Mouse (Mus musculus) embryonic fibroblast, embryonic 13.5 days (primary cell): ENCODE measurements around the gene Rad51b.

ENCODE experiments used
- CTCF ChIP-seq: IDR thresholded peaks from 2 replicates; pipeline ENCODE4 v1.5.1; 2011; ENCODE audit warnings: mild to moderate bottlenecking, control low read depth, low read length, moderate library complexity, borderline replicate concordance; ENCODE audit not compliant: insufficient read depth
- POLR2A ChIP-seq: IDR thresholded peaks from 2 replicates; pipeline ENCODE4 v1.6.1; 2011; ENCODE audit warnings: low read depth, mild to moderate bottlenecking, control low read depth, low read length, moderate library complexity

DNA sequence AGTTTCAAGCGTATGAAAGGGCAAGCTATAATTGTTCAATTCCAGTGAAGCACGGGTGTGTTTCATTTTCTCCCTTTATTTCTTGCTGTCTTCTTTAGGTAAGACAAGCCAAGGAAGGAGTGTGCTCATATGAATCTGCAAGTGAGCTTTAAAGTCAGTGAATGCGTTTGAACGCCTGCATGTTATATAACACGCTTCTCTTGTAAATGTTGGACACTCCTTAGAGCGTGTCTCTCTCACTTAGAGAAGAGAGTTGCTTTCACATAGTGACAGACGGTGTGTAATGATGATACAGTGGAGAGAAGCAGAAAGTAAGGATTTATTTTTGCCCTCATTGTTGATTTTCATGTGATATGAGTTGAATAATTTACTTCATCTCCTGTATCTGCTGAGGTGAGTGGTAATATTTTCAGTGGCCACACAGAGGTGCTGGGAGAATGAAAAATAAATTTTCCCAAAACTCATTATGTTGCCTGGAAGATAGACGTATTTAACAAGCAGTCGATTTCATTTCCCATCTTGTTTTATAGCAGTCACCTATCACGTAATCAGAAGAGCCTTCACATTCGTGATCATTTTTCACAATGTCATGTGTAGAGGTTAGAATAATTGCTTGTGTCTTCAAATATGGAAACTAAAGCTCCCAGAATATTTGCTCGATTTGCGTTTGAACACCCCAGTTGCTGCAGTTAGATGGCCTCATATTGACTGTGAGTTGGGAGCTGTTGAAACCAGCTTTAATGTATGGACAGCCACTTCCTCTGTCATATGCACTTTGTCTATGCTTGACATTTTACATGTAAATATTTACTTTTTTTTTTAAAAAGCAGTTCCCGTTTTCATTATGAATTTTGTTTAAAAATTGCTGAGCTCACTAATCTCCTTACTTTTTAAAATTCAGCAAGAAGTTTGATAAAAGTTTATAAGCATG, 228.1 kb downstream of the Rad51b start:
- TF ChIP-seq CTCF, result no peak
- no peak for TF ChIP-seq POLR2A
